Mouse (Mus musculus) thymus, postnatal 10 days (tissue): Measurements from ENCODE around the gene Mrps21.
"Not testable (repeated sequence)": the region's sequence is repeated elsewhere in the genome, so short reads cannot be mapped to it uniquely, and the experiment has no call there.

ENCODE experiments used
- DNase-seq, 2 experiments: peaks; one replicate each; pipeline ENCODE4 v3.0.0; 2021; ENCODE audit warnings: low spot score in 2 of 2

Gene Mrps21

DNA sequence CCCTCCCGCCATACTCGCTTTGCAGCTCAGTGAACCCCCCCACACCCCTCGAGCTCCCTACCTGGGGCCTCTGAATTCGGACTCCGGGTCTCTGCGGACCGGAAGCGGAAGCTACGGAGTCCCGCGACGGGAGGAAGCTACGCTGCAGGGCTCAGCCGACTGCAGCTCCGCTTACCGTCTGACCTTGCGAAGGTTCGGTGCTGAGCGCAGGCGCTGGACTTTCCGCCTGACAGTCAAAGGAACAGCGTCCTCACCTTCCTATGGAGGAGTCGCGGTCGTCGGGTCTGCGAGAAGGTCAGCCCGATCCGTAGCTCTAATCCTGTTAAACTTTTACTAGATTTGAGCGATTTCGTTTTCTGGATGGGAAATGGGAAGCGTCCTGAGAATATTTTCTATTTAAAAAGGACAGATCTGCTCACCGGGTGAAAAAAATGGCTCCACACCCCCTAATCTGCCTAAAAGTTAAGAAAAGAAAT, at the start of gene Mrps21:
Gene Mrps21 (minus strand): TSS at position 128 of the 476 bp plus-strand sequence.
- peak; percentile 76 to 78 for DNase-seq

- not testable (repeated sequence) for DNase-seq
Measured at GRCm38 (mm10) chr3:95920532-95920931, 49.2 kb upstream of the Mrps21 start.

- no peak for DNase-seq
Measured at GRCm38 (mm10) chr3:95916760-95917159, 45.4 kb upstream of the Mrps21 start.

GRCm38 (mm10) chr3:95914706-95915105, 43.4 kb upstream of the Mrps21 start:
- DNase-seq: no peak

DNA sequence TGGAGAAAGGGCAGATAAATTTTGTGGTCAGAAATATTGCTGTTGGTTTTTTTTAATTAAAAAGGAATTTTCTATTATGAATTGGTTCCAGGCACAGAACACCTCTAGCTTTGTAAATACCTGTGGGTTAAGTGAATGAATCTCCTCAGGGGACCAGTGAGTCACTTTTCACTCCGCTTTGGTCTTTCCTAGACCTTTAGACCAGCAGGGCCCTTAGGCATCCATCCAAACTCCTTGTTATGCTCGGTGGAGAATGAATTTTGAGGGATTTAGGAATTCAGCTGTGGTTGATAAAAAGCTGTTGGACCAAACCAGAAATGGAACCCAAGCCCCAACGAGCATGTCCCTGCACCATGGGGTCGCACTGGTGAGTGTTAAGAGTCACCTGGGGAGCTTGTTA, 36.3 kb upstream of the Mrps21 start:
- DNase-seq: no peak

DNA sequence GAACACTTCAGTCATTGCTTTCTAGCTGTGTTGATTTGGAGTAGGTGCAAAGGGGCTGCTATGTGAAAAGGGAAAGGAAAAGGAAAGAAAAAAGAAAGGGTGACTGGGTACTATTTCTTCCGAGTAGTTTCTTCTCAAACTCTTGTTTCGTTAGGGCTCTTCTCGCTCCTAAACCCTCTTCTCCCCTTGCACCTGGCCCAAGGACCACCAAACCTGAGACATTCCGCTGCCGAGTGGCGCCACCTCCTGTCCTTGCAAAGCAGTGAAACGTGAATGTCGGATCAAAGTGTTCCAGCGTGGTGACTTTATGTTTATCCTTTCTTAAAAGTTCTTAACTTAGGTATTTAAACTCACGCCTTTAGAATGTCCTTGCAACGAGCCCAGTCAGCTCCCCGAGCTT, 35.5 kb upstream of the Mrps21 start:
- peak; percentile 74 to 84 for DNase-seq

- peak in 1 of 2 experiments; percentile 57 for DNase-seq
Measured at GRCm38 (mm10) chr3:95905940-95906492, 34.7 kb upstream of the Mrps21 start.

- DNase-seq: peak in 1 of 2 experiments; percentile 44
Measured at GRCm38 (mm10) chr3:95905146-95905939, 34.0 kb upstream of the Mrps21 start.

DNA sequence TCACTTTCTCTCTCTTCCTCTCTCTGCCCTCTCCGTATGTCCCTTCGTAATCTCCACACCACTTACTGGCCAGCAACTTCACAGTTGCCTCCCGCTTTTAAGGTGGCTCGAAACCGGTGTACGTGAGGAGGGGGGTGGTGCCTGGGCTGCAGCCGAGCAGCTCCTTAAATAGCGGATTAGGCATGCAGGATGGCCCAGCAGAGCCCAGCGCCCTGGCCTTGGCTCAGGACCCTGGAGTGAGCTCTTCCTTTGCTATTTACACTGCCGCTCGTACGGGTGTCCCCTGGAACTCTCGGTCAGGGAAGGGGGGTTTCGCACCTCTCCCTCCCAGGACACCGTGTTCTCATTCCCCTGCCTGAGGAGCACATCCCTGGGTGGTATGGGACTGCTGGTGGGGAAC, 33.2 kb upstream of the Mrps21 start, which contains the start of gene Car14:
Gene Car14 (minus strand): TSS at position 124 of the 400 bp plus-strand sequence.
- no peak for DNase-seq

- no peak for DNase-seq
Measured at GRCm38 (mm10) chr3:95903753-95904502, 32.6 kb upstream of the Mrps21 start.

GRCm38 (mm10) chr3:95902643-95903042, 31.3 kb upstream of the Mrps21 start:
- no peak for DNase-seq

- no peak for DNase-seq
Measured at GRCm38 (mm10) chr3:95902373-95902625, 31.0 kb upstream of the Mrps21 start.

DNA sequence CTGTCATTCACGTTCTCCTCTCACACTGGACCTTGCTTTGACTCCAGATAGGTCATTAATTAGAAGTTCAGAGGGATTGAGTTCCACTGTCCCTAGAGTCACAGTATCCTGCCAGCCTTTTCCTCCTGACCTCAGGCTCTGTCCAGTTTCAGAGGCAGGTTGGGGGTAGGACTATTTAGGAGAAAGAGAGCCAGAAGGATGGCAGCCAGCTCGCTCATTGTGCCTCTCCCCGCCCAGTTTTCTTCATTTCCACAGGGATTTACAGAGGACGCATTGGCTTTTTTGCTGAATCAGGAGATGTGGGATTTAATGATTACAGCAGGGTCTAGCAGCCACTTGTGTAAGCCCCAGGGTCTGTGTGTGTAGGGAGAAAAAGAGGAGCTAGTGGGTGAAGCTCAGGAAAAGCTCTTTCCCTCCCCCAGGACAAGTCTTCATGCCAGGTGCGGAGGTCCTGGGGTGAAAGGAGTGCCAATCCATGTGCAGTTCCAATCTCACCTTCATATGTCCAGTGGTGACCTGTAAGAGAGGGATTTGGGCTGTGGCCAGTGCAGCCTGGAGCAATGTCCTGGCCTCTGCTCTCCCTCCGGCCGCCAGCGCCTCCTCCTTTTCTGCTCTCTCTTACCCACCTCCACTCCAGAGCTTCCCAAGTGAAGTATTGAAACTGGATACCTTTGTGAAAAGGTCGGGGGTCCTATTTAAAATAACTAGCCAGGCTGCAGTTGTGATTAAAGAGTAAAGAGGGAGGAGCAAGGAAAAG, 30.5 kb upstream of the Mrps21 start:
- DNase-seq: no peak

DNA sequence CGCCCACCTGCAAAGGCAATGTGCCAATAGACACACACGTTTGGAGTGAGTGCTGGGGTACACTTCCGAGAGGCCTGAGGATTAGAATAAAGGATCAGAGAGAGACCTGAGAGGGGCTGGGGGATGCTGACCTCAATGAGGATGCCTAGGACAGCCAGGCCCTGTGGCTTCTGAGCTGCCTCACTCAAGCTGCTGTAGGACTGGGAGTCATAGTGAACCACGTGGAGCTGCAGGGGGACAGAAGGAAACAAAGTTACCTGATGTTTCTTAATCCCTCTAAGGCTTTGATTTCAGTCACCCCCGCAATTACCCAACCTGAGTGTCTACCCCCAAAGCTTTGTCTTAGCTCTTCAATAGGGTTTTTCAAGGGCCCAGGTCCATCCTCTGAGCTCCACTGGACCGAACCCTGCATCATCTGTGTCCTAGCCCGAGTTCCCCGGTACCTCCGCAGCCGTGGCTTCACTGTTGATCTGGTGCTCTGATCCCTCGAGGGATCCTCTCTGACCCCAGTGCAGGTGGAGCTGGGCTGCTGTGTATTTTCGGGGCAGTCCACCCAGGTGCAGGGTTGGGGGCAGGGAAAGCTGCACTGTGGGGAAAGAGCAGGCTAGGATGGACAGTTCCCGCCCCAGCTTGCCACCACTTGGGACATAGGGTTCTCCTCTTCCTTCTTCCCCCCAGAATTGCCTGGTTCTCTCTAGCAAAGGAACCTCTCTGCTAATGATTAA, 28.6 kb upstream of the Mrps21 start:
- DNase-seq: no peak

GRCm38 (mm10) chr3:95895501-95895900, 24.2 kb upstream of the Mrps21 start:
- not testable (repeated sequence) for DNase-seq

DNA sequence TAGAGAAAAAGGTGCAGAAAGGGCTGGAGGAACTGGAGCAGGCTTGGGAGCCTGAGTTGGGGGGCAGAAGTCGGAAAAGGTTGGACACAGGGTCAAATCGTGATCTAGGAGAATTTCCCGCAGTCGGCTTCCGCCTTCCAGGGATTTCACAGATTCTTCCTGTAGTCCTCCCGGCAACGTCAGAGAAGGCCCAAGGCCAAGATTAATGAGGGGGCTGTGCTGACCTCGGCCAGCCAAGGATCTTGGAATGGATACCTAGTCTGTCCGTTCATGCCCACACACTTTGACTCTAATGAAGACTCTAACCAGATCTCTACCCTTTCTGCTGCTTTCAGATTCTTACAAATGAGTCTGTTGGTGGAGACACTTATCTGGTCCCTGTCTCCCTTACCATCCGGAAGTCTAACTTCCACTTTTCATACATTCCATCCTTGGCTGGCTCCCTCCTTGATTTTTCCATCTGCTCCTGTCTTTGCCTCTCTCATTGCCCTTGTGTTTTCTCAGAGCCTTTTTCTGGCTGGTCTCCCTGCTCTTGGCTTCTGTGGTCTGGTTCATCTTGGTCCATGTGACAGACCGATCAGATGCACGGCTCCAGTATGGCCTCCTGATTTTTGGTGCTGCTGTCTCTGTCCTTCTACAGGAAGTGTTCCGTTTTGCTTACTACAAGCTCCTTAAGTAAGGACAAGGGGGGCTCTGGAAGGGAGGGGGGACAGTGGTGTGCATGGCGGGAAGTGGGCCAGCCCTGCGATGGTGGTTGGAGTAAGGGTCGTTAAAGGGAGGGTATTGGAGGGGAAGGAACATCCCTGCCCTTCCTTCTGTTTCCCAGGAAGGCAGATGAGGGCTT, 23.2 kb upstream of the Mrps21 start:
- DNase-seq: peak in 1 of 2 experiments; percentile 23

GRCm38 (mm10) chr3:95893606-95894316, 22.4 kb upstream of the Mrps21 start, which contains the start of gene Aph1a:
TSS of gene Aph1a (plus strand) at chr3:95893969.
- peak; percentile 92 to 95 for DNase-seq

GRCm38 (mm10) chr3:95893126-95893525, 21.8 kb upstream of the Mrps21 start:
- no peak for DNase-seq
